Mouse (Mus musculus): ENCODE results near the gene Pak1. TPM values are rescaled to one million over a fixed set of nuclear protein-coding genes. Genes with fewer than 3 reads are reported as not detected.

The Pak1 gene
- polyA plus RNA-seq, 1 experiment from 2014 or later = 121 TPM

DNA sequence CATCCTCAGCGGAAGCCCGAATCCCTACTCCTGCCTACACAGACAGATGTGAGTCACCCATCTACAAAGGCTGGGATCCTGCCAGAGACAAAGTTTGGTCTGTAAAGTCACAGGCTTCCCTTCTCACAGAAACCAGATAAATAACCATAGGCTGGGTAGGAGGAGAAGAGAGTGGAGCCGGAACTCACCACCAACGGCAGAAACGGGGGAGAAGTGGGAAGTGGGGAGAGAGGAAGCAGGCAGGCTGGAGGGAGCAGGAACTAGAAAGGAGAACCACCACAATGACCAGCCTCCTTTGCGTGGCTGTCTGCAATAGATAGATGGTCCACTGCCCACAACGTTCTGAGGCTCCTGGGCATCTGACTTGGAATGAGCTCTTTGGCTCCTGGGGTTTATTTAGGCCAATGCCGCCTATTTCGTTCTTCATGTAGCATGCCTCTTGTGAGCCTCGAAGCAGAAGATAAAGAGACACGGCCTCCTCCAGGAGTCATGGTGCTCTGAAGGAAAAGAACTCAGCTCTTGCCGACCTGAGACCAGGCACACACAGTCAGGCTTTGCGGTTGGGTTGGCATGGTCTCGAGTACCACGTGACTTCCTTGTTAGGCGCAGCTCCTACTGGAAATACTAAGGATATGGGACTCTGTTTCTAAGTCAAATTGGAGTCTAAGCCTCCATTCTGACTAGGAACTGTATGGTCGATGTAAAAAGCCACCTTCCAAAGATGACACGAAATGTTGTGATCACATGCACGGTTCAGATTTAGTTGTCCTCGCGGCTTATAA is 23.0 kb upstream of the Pak1 start:
- ATAC-seq (ENCODE audit: low read depth) = no peak
- no peak overlapping the region for H3K4me2 ChIP-seq
- no peaks in the 10 kb centered on the region for H3K36me3 ChIP-seq
- no peak overlapping the region for H3K27ac ChIP-seq (replicated peaks)
- H3K9ac ChIP-seq = no peak overlapping the region
- no peak overlapping the region for H3K4me3 ChIP-seq
- H3K9me3 ChIP-seq = no peaks in the 10 kb centered on the region
- H3K27me3 ChIP-seq = no peaks in the 10 kb centered on the region
- WGBS = 91% methylated on average over 21 of the region's 21 CpGs
- no peaks in the 10 kb centered on the region for H3K4me1 ChIP-seq (replicated peaks)

DNA sequence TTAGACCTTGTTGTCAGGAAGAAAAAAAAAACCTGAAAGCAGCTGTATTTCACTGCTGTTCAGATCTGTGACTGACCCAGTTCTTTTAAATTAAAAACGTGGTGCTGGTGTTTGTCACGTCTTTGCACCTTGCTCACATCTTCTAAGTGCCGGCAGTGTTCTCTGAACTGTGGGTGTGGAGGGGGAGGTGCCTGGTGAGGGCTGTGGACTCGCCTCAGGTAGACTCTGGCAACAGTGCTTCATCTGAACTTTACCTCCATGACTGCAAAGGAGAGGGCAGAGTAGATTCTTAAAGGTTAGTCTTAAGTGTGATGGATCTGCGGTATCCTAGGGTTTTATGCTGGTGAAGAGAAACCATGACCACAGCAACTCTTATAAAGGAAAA is 22.4 kb upstream of the Pak1 start:
- H3K27me3 ChIP-seq = no peaks in the 10 kb centered on the region
- no peak for ATAC-seq (ENCODE audit: low read depth)
- no peaks in the 10 kb centered on the region for H3K36me3 ChIP-seq
- no peak overlapping the region for H3K4me3 ChIP-seq
- no peaks in the 10 kb centered on the region for H3K4me1 ChIP-seq (replicated peaks)
- 80% methylated on average over 5 of the region's 5 CpGs for WGBS
- no peak overlapping the region for H3K27ac ChIP-seq (replicated peaks)
- no peak overlapping the region for H3K9ac ChIP-seq
- H3K9me3 ChIP-seq = no peaks in the 10 kb centered on the region
- H3K4me2 ChIP-seq = no peak overlapping the region

DNA sequence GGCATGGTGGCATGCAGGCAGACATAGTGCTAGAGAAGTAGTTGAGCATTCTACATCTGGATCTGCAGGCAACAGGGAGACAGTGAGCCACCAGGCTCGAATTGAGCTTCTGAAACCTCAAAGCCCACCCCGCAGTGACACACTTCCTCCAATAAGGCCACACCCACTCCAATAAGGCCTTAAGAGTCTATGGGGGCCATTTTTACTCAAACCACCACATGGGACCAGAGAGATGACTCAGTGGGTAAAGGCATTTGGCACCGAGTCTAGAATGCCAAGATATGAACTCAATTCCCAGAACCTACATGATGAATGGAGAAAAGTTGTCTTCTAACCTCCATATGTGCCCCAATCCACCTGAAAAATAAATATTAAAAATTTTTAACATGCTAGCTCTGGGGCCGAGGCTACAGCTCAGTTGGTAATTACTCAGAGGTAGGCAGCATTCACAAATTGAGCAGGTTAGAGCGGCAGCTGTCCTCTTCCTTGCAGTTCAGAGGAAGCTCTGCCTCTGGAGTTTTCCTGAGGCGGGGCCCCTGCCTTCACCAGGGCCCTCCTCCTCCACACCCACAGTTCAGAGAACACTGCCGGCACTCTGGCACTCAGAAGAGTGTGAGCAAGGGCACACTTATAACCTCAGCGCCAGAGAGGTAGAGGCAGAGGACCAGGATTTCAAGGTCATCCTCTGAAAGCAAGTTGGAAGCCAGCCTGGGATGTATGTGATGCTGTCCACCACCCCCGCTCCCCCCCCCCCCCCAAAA is 21.8 kb upstream of the Pak1 start:
- no peaks in the 10 kb centered on the region for H3K36me3 ChIP-seq
- H3K27me3 ChIP-seq = no peaks in the 10 kb centered on the region
- H3K4me1 ChIP-seq (replicated peaks) = no peaks in the 10 kb centered on the region
- no peak overlapping the region for H3K4me3 ChIP-seq
- no peak for ATAC-seq (ENCODE audit: low read depth)
- H3K27ac ChIP-seq (replicated peaks) = no peak overlapping the region
- H3K9me3 ChIP-seq = no peaks in the 10 kb centered on the region
- no peak overlapping the region for H3K4me2 ChIP-seq
- H3K9ac ChIP-seq = no peak overlapping the region
- 82% methylated on average over 9 of the region's 9 CpGs for WGBS

DNA sequence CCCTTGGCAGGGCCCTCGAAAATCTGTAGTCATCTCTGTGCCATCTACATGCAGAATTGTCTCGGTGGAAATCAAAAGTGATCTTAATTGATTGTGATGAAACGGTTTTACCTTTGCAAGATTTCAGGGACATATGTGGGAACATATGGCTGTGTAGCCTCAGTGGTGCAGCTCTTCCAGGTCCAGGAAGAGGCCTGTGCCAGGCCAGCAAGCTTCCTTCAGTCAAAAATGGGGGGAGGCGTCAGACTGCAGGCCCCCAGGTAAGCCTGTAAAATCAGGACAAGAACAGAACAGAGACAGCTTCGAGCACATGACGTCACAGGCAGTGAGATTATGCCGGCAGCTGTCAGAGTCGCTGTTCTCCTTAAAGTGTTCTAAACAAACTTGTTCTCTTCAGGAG is 20.5 kb upstream of the Pak1 start:
- no peaks in the 10 kb centered on the region for H3K4me1 ChIP-seq (replicated peaks)
- H3K9me3 ChIP-seq = no peaks in the 10 kb centered on the region
- no peak overlapping the region for H3K4me3 ChIP-seq
- H3K36me3 ChIP-seq = no peaks in the 10 kb centered on the region
- H3K27me3 ChIP-seq = no peaks in the 10 kb centered on the region
- no peak overlapping the region for H3K4me2 ChIP-seq
- WGBS = 86% methylated on average over 8 of the region's 8 CpGs
- H3K27ac ChIP-seq (replicated peaks) = no peak overlapping the region
- no peak for ATAC-seq (ENCODE audit: low read depth)
- no peak overlapping the region for H3K9ac ChIP-seq

DNA sequence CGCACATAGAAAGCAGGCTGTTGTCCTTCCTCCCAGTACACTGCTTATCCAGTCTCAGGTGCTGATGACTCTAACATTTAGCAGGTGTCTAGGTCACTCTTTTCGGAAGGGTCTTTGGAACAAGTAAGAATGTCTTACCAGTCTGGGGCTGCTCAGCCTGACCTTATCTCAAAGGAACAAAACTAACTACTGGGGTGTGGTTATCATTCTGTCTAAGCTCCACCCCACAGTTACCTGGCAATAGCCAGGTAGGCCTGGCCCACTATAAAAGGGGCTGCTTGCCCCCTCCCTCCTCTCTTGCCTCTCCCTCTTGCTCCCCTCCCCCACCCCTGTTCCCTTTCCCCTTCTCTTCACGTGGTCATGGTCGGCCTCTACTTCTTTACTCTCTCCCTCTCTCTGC is 19.3 kb upstream of the Pak1 start:
- no peak overlapping the region for H3K9ac ChIP-seq
- H3K4me3 ChIP-seq = no peak overlapping the region
- H3K9me3 ChIP-seq = no peaks in the 10 kb centered on the region
- H3K36me3 ChIP-seq = no peaks in the 10 kb centered on the region
- H3K27me3 ChIP-seq = no peaks in the 10 kb centered on the region
- no peak overlapping the region for H3K4me2 ChIP-seq
- no peaks in the 10 kb centered on the region for H3K4me1 ChIP-seq (replicated peaks)
- no peak for ATAC-seq (ENCODE audit: low read depth)
- 89% methylated on average over 4 of the region's 4 CpGs for WGBS
- H3K27ac ChIP-seq (replicated peaks) = no peak overlapping the region

DNA sequence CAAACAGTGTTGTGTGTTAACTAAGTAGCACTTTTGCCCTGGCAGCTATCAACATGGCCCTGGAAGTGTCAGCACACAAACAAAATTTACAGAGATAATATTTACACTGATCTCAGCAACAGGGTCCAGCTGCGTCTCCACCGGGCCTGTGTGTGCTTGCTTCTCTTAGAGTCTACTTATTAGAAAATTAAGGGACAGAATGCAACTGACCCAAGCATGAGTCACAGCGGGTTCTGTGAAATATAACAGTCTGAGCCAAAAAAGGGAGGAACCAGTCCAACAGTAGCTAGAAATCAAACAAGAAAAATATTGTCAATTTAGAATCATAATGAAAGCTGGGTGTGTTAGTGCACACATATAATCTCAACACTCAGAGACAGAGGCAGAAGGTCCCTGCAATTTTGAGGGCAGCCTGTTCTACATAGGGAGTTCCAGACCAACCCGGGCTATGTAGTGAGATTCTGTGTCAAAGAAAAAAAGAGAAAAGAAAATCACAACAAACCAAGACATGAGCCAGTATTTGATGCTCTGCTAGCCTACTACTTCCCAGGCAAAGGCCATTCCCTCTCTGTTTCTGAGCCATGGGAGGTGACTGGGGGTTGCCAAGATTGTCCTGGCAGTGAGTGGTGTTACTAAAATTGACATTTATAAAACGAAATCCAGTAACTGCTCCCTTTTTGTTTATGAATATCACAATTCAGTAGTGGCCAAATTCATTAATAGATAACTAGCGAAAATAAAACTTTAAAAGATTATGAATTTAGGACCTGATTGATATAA is 17.3 kb upstream of the Pak1 start:
- Histone ChIP-seq H3K27ac (replicated peaks) (no peak overlapping the region), H3K27me3 (no peaks in the 10 kb centered on the region), H3K9ac (no peak overlapping the region), H3K4me1 (replicated peaks) (no peaks in the 10 kb centered on the region), H3K4me3 (no peak overlapping the region), H3K9me3 (no peaks in the 10 kb centered on the region), H3K4me2 (no peak overlapping the region), H3K36me3 (no peaks in the 10 kb centered on the region)
- WGBS = 82% methylated on average over 6 of the region's 6 CpGs
- ATAC-seq (ENCODE audit: low read depth) = no peak

DNA sequence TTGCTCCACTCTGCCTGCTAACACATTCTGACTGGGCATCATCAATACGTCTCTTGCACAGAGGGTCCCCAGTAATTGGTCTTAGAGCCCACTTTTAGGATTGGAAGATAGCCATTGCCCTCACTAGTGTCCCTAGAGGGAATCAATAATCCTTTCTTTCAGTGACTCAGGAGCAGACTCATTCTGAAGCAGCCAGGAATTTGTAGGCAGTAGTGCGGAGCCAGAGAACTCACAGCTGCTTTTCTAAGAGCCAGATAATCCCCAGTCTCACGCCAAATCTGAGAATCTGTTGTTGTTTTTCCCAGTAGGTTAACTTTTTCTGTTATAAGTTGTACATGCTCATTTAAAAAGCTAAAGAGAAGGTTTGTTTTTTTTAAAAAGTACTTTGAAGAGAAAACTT is 13.0 kb upstream of the Pak1 start:
- H3K4me3 ChIP-seq = no peak overlapping the region
- no peak for ATAC-seq (ENCODE audit: low read depth)
- no peak overlapping the region for H3K4me2 ChIP-seq
- no peaks in the 10 kb centered on the region for H3K36me3 ChIP-seq
- no peaks in the 10 kb centered on the region for H3K27me3 ChIP-seq
- H3K27ac ChIP-seq (replicated peaks) = no peak overlapping the region
- WGBS = 71% methylated on average over 3 of the region's 3 CpGs
- no peak overlapping the region for H3K9ac ChIP-seq
- H3K4me1 ChIP-seq (replicated peaks) = no peaks in the 10 kb centered on the region
- no peaks in the 10 kb centered on the region for H3K9me3 ChIP-seq

DNA sequence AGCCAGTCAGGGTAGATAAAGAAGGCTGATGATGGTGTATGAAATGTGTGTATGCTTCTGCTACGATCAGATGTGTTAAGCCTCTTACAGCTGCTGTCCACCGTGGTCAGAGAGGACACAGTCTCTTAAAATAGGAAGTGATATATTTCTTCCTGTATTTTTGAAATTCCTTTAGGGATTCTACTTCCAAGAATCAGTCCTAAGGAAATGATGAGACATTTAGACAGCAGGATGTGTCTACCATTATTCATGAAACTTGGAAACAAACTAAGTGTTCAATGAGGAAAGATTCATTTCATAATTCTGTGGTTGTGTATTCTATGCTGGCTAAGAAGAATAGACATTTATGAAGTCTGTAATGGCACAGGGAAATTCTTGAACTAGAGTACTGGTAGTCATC is 12.4 kb upstream of the Pak1 start:
- Histone ChIP-seq H3K27me3 (no peaks in the 10 kb centered on the region), H3K4me1 (replicated peaks) (no peaks in the 10 kb centered on the region), H3K4me2 (no peak overlapping the region), H3K4me3 (no peak overlapping the region), H3K9ac (no peak overlapping the region), H3K27ac (replicated peaks) (no peak overlapping the region), H3K9me3 (no peaks in the 10 kb centered on the region), H3K36me3 (no peaks in the 10 kb centered on the region)
- 76% methylated on average over 2 of the region's 2 CpGs for whole genome bisulfite sequencing
- no peak for ATAC-seq (ENCODE audit: low read depth)

DNA sequence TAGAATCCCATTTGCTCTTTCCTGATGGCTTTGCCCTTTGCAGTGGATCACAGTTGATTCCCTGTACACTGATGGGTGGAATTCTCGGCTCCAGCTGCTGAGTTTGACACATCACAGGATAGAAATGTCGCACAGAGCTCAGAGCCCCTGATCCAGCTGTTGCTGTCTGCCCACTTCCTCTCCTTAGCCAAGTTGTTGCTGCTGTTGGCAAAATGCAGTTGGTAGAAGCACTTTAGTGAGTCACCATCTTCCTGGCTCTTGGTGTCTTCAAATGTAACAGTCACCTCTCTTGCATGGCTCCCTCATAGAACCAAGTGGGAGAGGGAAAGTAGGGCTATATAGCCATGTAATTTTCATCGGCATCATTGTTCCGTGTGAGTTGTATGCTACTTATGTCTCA is 11.2 kb upstream of the Pak1 start:
- no peak for ATAC-seq (ENCODE audit: low read depth)
- Histone ChIP-seq H3K36me3 (no peaks in the 10 kb centered on the region), H3K4me1 (replicated peaks) (no peaks in the 10 kb centered on the region), H3K27me3 (no peaks in the 10 kb centered on the region), H3K9ac (no peak overlapping the region), H3K4me3 (no peak overlapping the region), H3K9me3 (no peaks in the 10 kb centered on the region), H3K4me2 (no peak overlapping the region), H3K27ac (replicated peaks) (no peak overlapping the region)
- 81% methylated on average over 4 of the region's 4 CpGs for WGBS

DNA sequence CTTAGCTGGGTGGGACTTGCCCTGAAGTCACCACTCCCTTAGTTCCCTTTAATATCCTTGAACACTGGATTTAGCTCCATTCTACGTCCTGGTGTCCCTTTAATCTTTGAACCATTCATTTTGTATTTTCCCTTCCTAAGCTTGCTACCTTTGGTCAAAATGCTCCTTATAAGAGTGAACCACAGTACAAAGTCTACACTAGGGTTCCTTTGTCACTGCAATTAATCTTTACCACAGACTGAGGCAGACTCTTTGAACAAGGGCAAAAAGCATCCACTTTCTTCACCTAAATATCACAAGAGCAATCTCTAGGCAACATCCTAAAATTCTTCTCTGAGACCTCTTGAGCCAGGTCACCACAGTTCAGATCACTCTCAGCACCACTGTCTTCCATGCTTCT is 8.1 kb upstream of the Pak1 start:
- H3K27ac ChIP-seq (replicated peaks) = no peak overlapping the region
- H3K27me3 ChIP-seq = no peaks in the 10 kb centered on the region
- H3K9me3 ChIP-seq = no peaks in the 10 kb centered on the region
- H3K4me3 ChIP-seq = no peak overlapping the region
- no peak overlapping the region for H3K9ac ChIP-seq
- no peak for ATAC-seq (ENCODE audit: low read depth)
- H3K4me2 ChIP-seq = no peak overlapping the region
- no peaks in the 10 kb centered on the region for H3K36me3 ChIP-seq
- no peaks in the 10 kb centered on the region for H3K4me1 ChIP-seq (replicated peaks)
- WGBS = 88% methylated on average over 1 of the region's 1 CpGs

DNA sequence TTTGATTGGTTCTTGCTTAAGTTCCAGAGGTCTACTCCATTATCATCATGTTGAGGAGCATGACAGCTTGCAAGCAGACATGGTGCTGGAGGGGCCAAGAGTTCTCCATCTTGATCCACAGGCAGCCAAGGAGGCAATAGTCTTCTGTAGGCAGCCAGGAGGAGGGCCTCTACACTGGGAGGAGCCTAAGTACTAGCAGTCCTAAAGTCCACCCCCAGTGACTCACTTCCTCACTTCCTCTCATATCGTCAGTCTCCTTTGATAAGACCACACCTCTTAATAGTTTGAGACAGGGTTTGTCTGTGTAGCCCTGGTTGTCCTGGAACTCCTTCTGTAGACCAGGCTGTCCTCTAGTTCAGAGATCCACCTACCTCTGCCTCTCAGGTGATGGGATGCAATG is 7.5 kb upstream of the Pak1 start:
- no peaks in the 10 kb centered on the region for H3K36me3 ChIP-seq
- H3K4me1 ChIP-seq (replicated peaks) = no peaks in the 10 kb centered on the region
- H3K27ac ChIP-seq (replicated peaks) = no peak overlapping the region
- no peak overlapping the region for H3K9ac ChIP-seq
- H3K4me2 ChIP-seq = no peak overlapping the region
- H3K9me3 ChIP-seq = no peaks in the 10 kb centered on the region
- H3K4me3 ChIP-seq = no peak overlapping the region
- WGBS = 78% methylated on average over 1 of the region's 1 CpGs
- ATAC-seq (ENCODE audit: low read depth) = no peak
- no peaks in the 10 kb centered on the region for H3K27me3 ChIP-seq

DNA sequence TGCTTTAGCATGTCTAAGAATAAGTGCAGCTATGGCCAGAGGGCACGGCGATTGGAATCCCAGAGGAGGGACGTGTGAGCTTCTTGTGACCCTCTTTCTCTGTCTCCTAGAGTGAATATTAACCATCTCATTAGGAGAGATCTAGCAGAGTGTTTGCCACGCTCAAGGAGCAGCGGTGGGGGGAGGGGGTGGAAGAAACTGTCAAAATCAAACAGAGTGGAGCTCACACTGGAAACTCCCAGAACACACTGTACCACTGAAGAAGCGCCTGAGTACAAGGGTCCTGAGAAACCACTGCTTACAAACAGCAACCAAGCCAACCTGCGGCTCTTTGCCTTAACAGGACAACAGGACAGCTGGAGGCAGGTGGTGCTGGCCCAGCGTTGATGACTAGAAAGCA is 6.8 kb upstream of the Pak1 start:
- WGBS = 80% methylated on average over 8 of the region's 8 CpGs
- H3K27ac ChIP-seq (replicated peaks) = no peak overlapping the region
- no peaks in the 10 kb centered on the region for H3K36me3 ChIP-seq
- no peak overlapping the region for H3K9ac ChIP-seq
- no peak for ATAC-seq (ENCODE audit: low read depth)
- no peak overlapping the region for H3K4me3 ChIP-seq
- H3K27me3 ChIP-seq = no peaks in the 10 kb centered on the region
- no peaks in the 10 kb centered on the region for H3K9me3 ChIP-seq
- no peak overlapping the region for H3K4me2 ChIP-seq
- H3K4me1 ChIP-seq (replicated peaks) = no peaks in the 10 kb centered on the region
